Mouse (Mus musculus) inflammation-experienced regulatory T-cells (primary cell): ENCODE data around the gene Loxl1. TPM values are rescaled to one million over a fixed set of nuclear protein-coding genes. Genes with fewer than 3 reads are reported as not detected.

Source experiments
- polyA plus RNA-seq, 2 experiments: library from polyadenylated mRNA; unstranded; fragments of 100-300 nt; shearing (Covaris generic); gene quantifications; one replicate each; pipeline ENCODE4 v1.2.1; 2017

Loxl1 gene
- under 1 TPM; 0.12 to 0.31 TPM for polyA plus RNA-seq

DNA sequence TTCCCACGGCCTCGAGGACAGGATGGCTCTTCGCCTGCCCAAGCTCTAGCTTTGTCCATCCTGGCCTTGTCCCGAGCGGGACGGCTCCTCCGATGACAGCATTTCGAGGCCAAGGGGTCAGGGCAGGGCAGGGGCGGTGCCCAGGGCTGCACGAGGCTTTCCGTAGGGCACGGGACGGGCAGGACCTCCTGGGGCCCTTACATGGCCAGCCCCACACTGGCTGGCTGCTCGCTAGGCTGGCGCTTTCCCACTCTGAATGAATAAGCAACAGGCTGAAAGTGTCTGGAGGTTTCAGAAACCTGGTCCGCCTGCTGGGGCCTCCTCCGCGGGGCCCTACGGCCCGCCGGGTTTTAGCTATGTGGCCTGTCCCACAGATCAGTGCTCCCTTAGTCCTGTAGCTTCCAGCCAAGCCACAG lies at the start of gene Loxl1:
TSS of gene Loxl1 (minus strand) at position 243 of the 416 bp plus-strand sequence.

DNA sequence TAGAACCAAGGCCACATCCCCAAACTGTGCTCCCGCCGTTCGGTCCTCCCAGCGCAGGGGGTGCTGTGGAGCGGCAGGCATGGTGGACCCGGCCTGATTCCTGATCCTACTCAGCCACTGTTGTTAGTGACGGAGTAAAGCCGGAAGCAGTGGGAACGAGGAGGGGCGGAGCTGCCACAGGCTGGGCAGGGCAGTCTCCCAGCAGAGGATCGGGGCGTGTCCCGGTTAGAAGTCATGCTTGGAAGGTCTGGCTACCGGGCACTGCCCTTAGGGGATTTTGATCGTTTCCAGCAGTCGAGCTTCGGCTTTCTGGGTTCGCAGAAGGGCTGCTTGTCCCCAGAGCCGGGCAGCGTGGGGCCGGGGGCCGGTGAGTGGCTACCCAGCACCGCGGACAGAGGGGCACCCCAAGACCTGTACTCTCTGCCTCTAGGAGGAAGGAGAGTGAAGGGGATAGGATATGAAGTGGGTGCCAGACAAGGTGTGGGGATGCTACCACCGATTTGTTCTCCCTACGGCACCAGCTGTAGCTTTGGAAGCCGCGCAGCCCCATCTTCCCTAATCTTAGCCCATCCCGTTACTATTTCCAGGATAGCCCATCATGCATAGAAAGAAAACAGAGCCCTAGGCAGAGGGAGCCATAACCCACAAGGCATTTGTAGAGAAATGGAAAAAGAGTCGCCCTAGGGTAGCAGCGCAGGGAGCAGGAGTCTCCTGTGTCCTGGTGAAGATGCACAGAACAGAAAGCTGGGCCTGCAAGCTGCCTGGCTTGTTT lies 59.8 kb downstream of the Loxl1 start, which contains the start of gene Stoml1:
TSS of gene Stoml1 (plus strand) at position 132 of the 772 bp plus-strand sequence.

DNA sequence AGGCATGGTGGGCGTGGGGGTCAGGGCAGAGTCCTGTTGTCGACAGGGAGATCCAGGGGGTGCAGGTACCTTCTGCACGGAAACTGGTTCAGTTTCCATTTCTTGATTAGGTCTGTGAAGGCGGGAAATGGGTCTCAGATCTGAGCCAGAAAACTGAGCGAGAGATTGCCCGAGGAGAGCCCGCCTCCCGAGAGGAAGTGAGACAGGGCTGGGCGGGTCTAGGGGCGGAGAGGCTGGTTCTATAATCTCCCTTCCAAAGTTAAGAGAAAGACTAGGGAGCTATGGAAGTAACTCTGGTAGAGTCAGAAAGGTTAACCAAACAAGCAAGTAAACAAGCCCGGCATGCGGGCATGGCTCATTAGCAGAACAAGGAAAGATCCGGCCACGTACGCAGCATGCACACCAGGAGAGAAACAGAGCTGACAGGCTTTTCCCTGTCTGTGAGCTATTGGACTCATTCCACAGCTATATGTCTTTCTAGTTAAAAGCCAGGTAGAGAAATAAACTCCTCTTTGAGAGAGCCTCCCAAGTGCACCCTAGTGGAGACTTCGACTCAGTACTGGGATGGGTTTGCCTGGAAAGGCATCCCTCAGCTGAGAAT lies 63.3 kb downstream of the Loxl1 start, which contains the start of gene Pml:
TSS of gene Pml (minus strand) at position 195 of the 601 bp plus-strand sequence.

Other genes starting within 250 kb of the Loxl1 start
- 1 to 10 TPM; 3.0 to 3.3 TPM for gene Stra6, start 249.4 kb downstream of the Loxl1 start, polyA plus RNA-seq
- gene Ccdc33, start 194.4 kb downstream of the Loxl1 start, polyA plus RNA-seq = not detected
- gene Islr, start 108.9 kb downstream of the Loxl1 start, polyA plus RNA-seq = 1 to 10 TPM in 1 of 2 experiments, under 1 TPM in 1; 0.10 to 1.7 TPM
- gene Islr2, start 108.9 kb downstream of the Loxl1 start, polyA plus RNA-seq = 1 to 10 TPM in 1 of 2 experiments, not detected in 1; 1.0 TPM
- gene Pml, start 63.4 kb downstream of the Loxl1 start, polyA plus RNA-seq = 10 to 100 TPM; 53.2 to 66.0 TPM
- 10 to 100 TPM; 26.7 to 27.0 TPM for gene Stoml1, start 60.0 kb downstream of the Loxl1 start, polyA plus RNA-seq
- gene Tbc1d21, start 57.3 kb upstream of the Loxl1 start, polyA plus RNA-seq = not detected
- under 1 TPM in 1 of 2 experiments, not detected in 1; 0.14 TPM for gene Insyn1, start 175.4 kb upstream of the Loxl1 start, polyA plus RNA-seq
- under 1 TPM; 0.13 to 0.22 TPM for gene Cd276, start 242.3 kb upstream of the Loxl1 start, polyA plus RNA-seq